Mouse (Mus musculus) macrophage (primary cell): ENCODE results near the gene Tmem140. TPM values are rescaled to one million over a fixed set of nuclear protein-coding genes. Genes with fewer than 3 reads are reported as not detected.

Experiments used
- H3K27ac ChIP-seq: fragments of 350-480 bp; formaldehyde crosslinking; 2 replicates; pipeline ENCODE4 v1.9.0; 2021
- H3K36me3 ChIP-seq: fragments of 350-480 bp; formaldehyde crosslinking; 2 replicates; pipeline ENCODE4 v1.9.0; 2021; ENCODE audit errors: inconsistent target
- H3K4me3 ChIP-seq: fragments of 350-480 bp; formaldehyde crosslinking; 2 replicates; pipeline ENCODE4 v1.9.0; 2021; ENCODE audit errors: inconsistent target
- H3K79me2 ChIP-seq: fragments of 350-480 bp; formaldehyde crosslinking; 2 replicates; pipeline ENCODE4 v1.9.0; 2021; ENCODE audit errors: inconsistent target
- WGBS: methylation state at CpG from one replicate; pipeline ENCODE4 v1.1.7; 2026; ENCODE audit warnings: inconsistent platforms; ENCODE audit not compliant: missing documents; 5-methylcytosine and 5-hydroxymethylcytosine counted together
- polyA plus RNA-seq: library from polyadenylated mRNA; stranded (reverse); fragments of 250-400 nt; gene quantifications from 3 replicates; pipeline ENCODE4 v1.2.4, GENCODE M21; 2018; ENCODE audit warnings: inconsistent platforms

Gene Tmem140
- polyA plus RNA-seq, 1 experiment from 2014 or later: 113 TPM

DNA sequence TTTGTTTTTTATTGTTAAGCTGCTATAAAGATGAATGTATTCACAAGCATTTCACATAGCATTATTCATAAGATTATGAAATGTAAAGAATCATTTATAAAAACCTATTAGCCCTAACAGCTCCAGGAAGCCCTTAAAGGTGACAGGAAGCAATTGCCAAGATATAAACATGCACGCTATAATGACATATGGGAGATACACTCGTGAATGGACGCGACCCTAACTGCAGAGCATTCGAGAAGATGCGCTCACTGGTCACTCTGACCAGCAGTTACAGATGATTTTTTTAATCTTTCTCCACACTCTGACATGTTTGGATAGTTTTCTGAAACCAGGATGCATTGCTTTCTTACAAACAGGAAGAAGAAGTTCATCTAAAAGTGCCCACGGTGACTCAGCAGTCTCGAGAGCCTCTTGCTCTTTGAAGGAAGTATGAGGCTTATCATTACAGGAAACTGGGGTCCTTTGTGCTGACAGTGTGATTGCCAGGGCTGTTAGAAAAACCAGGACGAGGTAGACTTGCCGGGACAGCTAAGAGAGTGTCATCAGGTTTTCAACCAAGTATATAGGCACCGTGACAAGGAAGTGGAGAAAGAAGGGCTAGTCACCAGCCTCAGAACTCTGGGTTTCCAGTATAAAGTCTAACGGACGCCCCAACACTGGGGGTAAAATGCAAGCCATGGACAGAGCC is 6.4 kb downstream of the Tmem140 start:
- Histone ChIP-seq H3K79me2 (peaks cover 71% of the 10 kb centered on the region), H3K27ac (peak overlapping the region; percentile 99), H3K4me3 (no peak overlapping the region), H3K36me3 (peaks cover 24% of the 10 kb centered on the region; the same call in 1 of the 2 replicates)
- WGBS: 16% methylated on average over 11 of the region's 13 CpGs

GRCm38 (mm10) chr6:34870136-34870535 is 7.2 kb downstream of the Tmem140 start:
- Histone ChIP-seq H3K4me3 (no peak overlapping the region), H3K36me3 (peaks cover 24% of the 10 kb centered on the region; the same call in 1 of the 2 replicates), H3K79me2 (peaks cover 64% of the 10 kb centered on the region), H3K27ac (peak overlapping the region; percentile 99)
- 48% methylated on average over 5 of the region's 5 CpGs for WGBS

GRCm38 (mm10) chr6:34870724-34871123 is 7.8 kb downstream of the Tmem140 start:
- 94% methylated on average over 5 of the region's 5 CpGs for WGBS
- peaks cover 24% of the 10 kb centered on the region; the same call in 1 of the 2 replicates for H3K36me3 ChIP-seq
- H3K4me3 ChIP-seq: no peak overlapping the region
- H3K79me2 ChIP-seq: peaks cover 58% of the 10 kb centered on the region
- peak overlapping the region; percentile 99 for H3K27ac ChIP-seq

DNA sequence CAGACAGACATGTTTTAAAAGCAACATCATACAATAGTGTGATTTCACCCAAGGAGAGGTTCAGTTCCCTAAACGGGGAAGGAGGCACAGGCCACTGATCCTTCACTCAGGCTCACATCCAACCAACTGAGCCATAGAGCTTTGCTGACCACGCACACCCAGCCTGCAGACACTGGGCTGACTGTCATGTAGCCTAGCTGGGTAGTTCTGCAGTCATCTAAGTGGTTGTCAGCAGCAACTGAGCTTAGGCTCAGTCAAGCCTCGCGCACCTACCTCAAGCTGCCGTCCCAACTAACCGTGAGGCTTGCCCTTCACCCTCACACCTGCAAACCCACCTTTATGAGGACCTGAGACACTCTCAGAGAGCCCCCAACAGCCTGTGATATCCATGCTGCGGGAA is 9.0 kb downstream of the Tmem140 start:
- H3K36me3 ChIP-seq: peaks cover 20% of the 10 kb centered on the region; the same call in 1 of the 2 replicates
- 70% methylated on average over 7 of the region's 7 CpGs for WGBS
- H3K79me2 ChIP-seq: peaks cover 46% of the 10 kb centered on the region
- peak overlapping the region; percentile 99 for H3K27ac ChIP-seq
- H3K4me3 ChIP-seq: no peak overlapping the region

DNA sequence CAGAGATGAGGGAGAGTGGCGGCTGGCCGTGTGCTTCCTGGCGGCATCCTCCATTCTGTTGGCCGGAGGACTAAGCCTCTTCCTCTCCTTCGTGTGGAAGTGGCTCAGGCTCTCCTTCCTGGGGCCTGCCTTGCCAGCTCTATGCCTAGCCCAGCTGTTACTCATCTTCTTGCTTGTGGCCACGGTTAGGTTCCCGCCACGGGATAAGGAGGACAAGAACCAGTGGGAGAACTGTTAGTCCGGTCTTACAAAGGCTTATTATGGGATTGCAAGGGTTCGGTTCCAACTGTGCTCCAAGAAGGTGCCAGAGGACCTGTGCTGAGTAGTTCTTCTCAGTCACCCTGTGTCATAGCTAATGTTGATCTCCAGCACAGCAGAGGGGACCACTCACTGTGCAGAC is 9.9 kb downstream of the Tmem140 start:
- no peak overlapping the region for H3K4me3 ChIP-seq
- H3K27ac ChIP-seq: peak overlapping the region; percentile 99
- WGBS: 80% methylated on average over 10 of the region's 10 CpGs
- H3K79me2 ChIP-seq: peaks cover 36% of the 10 kb centered on the region
- peaks cover 15% of the 10 kb centered on the region; the same call in 1 of the 2 replicates for H3K36me3 ChIP-seq

DNA sequence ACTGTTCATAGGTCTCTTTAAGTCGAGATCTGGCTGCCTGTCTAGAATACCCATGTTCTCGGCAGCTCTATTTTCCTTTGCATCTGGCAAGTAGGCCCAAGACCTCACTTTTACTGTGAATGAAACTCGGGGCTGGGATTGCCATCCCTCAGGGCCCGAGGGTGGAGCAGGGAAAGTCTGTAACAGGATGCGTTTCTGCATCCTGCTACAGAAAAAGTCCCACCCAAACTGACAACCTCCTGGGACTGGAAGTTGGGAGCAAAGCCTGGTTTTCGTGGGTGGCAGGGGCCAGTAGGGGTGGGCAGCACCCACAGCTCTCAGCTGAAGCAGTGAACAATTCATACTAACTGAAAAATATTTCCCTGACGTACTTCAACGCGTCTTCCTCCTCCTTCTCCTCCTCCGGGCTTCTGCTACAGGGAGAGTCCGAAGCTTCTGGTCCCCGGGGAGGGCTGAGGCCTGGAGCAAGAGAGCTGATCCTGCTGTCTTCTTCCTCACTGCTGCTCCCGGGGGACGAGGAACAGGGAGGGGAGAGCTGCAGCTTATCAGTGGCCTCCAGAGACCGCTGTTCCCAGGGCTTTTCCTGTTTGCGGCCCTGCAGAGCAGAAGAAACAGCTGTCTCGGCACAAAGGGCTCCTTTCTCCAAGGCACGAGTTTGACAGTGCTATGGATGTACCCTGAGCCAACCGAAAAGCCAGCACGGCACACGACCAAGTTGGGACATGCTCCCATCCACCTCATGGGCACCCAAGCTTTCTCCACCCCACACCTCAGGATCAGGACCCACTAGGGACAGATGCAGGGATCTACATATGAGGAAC is 11.4 kb downstream of the Tmem140 start:
- peak overlapping the region; percentile 17; the same call in 1 of the 2 replicates for H3K4me3 ChIP-seq
- peaks cover 24% of the 10 kb centered on the region for H3K79me2 ChIP-seq
- 20% methylated on average over 21 of the region's 21 CpGs for WGBS
- peak overlapping the region; percentile 99 for H3K27ac ChIP-seq
- peaks cover 9% of the 10 kb centered on the region; the same call in 1 of the 2 replicates for H3K36me3 ChIP-seq

GRCm38 (mm10) chr6:34875268-34875761 is 12.4 kb downstream of the Tmem140 start:
- peaks cover 17% of the 10 kb centered on the region for H3K79me2 ChIP-seq
- WGBS: 5% methylated on average over 15 of the region's 15 CpGs
- peak overlapping the region; percentile 17; the same call in 1 of the 2 replicates for H3K4me3 ChIP-seq
- H3K27ac ChIP-seq: peak overlapping the region; percentile 99
- H3K36me3 ChIP-seq: peaks cover 12% of the 10 kb centered on the region; the same call in 1 of the 2 replicates

- peaks cover 21% of the 10 kb centered on the region; the same call in 1 of the 2 replicates for H3K36me3 ChIP-seq
- WGBS: 62% methylated on average over 12 of the region's 12 CpGs
- H3K27ac ChIP-seq: peak overlapping the region; percentile 99
- H3K4me3 ChIP-seq: no peak overlapping the region; the same call in 1 of the 2 replicates
- peaks cover 9% of the 10 kb centered on the region for H3K79me2 ChIP-seq
These were observed 13.3 kb downstream of the Tmem140 start for GRCm38 (mm10) chr6:34875966-34876834.

- H3K27ac ChIP-seq: peak overlapping the region; percentile 99
- peaks cover 27% of the 10 kb centered on the region; the same call in 1 of the 2 replicates for H3K36me3 ChIP-seq
- H3K4me3 ChIP-seq: peak overlapping the region; percentile 61; the same call in 1 of the 2 replicates
- WGBS: 30% methylated on average over 2 of the region's 2 CpGs
- H3K79me2 ChIP-seq: peaks cover 6% of the 10 kb centered on the region
These were observed 13.8 kb downstream of the Tmem140 start for GRCm38 (mm10) chr6:34876835-34877156.

DNA sequence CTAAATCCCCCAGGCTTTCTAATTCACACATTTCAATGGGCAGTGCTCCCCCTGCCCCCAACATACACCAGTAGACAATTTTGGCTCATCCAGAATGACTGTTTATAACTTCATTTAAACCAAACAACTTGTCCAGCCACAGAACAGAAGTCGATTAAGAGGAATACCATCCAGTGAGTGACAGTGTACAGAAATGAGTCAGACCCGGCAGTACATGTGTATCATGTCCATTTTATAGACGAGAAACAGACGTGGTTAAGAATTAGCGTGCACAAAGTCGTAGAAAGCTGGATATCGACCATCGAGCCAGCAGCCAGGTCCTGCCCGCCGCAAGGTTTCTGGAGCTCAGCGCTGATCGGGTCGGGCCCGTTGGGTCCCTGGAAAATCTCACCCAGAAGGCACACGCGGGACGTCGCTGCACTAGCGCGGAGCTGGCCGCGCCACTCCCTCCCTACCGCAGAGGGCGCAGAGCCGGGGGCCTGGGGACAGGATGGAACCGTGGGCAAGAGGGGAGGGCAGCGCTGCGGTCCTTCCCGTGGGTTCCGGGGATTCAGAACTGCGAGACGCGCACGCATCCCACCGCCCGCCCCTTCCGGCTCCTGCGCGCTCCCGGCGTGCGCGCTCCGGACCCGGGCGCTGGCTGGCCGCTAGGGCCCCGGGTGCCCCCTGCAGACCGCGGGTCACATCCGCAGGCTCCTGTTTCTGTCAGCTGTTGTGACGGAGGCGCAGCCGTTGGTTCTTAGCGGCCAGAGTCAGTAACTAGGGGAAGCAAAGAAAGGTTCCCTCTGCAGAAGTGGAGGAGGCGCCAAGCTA is 14.8 kb downstream of the Tmem140 start, which contains the start of gene Cyren:
TSS of gene Cyren (minus strand) at position 552 of the 813 bp plus-strand sequence.
- peaks cover 11% of the 10 kb centered on the region for H3K79me2 ChIP-seq
- H3K4me3 ChIP-seq: peak within 1 kb of the TSS; percentile 61
- 1% methylated on average over 41 of the region's 56 CpGs for WGBS
- H3K36me3 ChIP-seq: peaks cover 30% of the 10 kb centered on the region; the same call in 1 of the 2 replicates
- H3K27ac ChIP-seq: peak within 1 kb of the TSS; percentile 99

- 86% methylated on average over 16 of the region's 16 CpGs for WGBS
- H3K27ac ChIP-seq: peak overlapping the region; percentile 68
- peaks cover 40% of the 10 kb centered on the region for H3K36me3 ChIP-seq
- peaks cover 24% of the 10 kb centered on the region; the same call in 1 of the 2 replicates for H3K79me2 ChIP-seq
- no peak overlapping the region for H3K4me3 ChIP-seq
These were observed 16.3 kb downstream of the Tmem140 start for GRCm38 (mm10) chr6:34879101-34879740.

GRCm38 (mm10) chr6:34879911-34880475 is 17.0 kb downstream of the Tmem140 start:
- peaks cover 47% of the 10 kb centered on the region for H3K36me3 ChIP-seq
- peak overlapping the region; percentile 68 for H3K27ac ChIP-seq
- H3K79me2 ChIP-seq: peaks cover 32% of the 10 kb centered on the region; the same call in 1 of the 2 replicates
- 62% methylated on average over 6 of the region's 6 CpGs for WGBS
- H3K4me3 ChIP-seq: no peak overlapping the region
